Mouse (Mus musculus) erythroblast, embryonic 14.5 days (primary cell): ENCODE results near the gene Mmrn1.

Experiments used
- GATA1 ChIP-seq: IDR thresholded peaks from 2 replicates; pipeline ENCODE4 v1.6.1; 2012; ENCODE audit warnings: low read length, inconsistent platforms, mixed read lengths
- TAL1 ChIP-seq: IDR thresholded peaks from 3 replicates; pipeline ENCODE4 v1.6.1; 2012; ENCODE audit warnings: low read length, inconsistent platforms, mixed read lengths

GRCm38 (mm10) chr6:60994114-60994513 is 69.3 kb downstream of the Mmrn1 start:
- no peak for TF ChIP-seq TAL1
- no peak for TF ChIP-seq GATA1
